18 mouse cellular contexts compared by ENCODE assay signal in the genomic region with DNA sequence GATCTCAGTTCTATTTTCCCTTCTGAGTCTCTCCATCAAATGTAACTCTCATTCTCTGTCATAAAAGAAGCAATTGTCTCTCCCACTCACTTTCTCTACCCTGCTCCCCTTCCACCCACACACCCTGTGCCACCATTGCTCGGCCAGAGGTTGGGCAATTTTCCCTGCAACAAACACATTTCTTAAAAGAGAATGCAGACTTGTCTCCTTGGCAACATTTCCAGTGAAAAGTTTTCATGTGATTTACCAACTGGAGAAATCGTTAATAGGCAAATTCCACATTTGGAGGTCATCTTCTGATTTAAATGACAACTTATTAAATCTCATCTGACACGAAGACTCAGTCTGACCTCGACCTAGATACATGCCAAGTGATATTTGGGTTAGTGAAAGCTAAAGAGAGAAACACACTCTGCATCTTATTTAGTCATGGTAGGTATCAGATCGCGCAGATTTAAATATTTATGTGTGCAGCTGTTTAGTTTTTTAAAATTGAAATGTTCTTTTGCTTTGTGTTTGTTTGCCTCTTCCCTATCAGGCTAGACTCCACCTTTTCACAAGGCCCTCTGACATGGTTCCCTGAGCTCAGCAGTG.
DNase-seq lines count a peak whose midpoint lies in the region; ATAC-seq lines count a peak whose summit lies in the region.
"Had no signal": no experiment of that assay in that cellular context is flagged by ENCODE, and none has a peak within 500 bp of the region (broad histone marks: within the 10 kb centered on the region; RNA-seq: fewer than 3 reads in every experiment).

No protein-coding gene starts in this region.

- peak; percentile 7 to 81 for DNase-seq in adrenal gland, adult (ENCODE audit: inconsistent age in 2 of 2, low spot score in 1 of 2)
- DNase-seq in adrenal gland, postnatal 4 days (ENCODE audit: low spot score in 2 of 2): no peak
- DNase-seq in right cerebral cortex, adult 18-20 months: peak; percentile 12
- no peak for DNase-seq in right cerebral cortex, postnatal 4 days
- DNase-seq in brain, adult 2 months (ENCODE audit: low read depth, low spot score): peak; percentile 38
- peak; percentile 57 for DNase-seq in retina, postnatal 1 day
- no peak for DNase-seq in thymus, postnatal 14 days
- DNase-seq: cerebellum, adult 8-10 months; cerebellum, postnatal 25 days; heart, adult 11 months; heart, postnatal 36 days; kidney, postnatal 14 days; layer of hippocampus, adult 9-11 months; lung, adult 2 months; lung, postnatal 10 days; right cerebral cortex, postnatal 14 days had no signal

- no peak for ATAC-seq in monocyte, adult 5-6 weeks (replicated peaks; ENCODE audit: insufficient number of reproducible peaks, low FRiP score, low TSS enrichment, poor library complexity, severe bottlenecking)
- ATAC-seq: intestine, postnatal 0 days had no signal

Comparison
In these comparisons a context has a peak if more than half of its experiments do, and no peak if none do; other contexts are left out.
1. DNase-seq: peak in adrenal gland, adult (2 of 2), right cerebral cortex, adult 18-20 months (single experiment), brain, adult 2 months (single experiment) and retina, postnatal 1 day (single experiment); none in adrenal gland, postnatal 4 days (0 of 2), right cerebral cortex, postnatal 4 days (single experiment) and thymus, postnatal 14 days (single experiment).